11 mouse cellular contexts compared by ENCODE assay signal in genomic region chr12:76676477-76676876, GRCm38 (mm10). TPM values are rescaled to one million over a fixed set of nuclear protein-coding genes. Genes with fewer than 3 reads are reported as not detected.
DNase-seq lines count a peak whose midpoint lies in the region; ATAC-seq and TF ChIP-seq lines count a peak whose summit lies in the region.
"Had no signal": no experiment of that assay in that cellular context is flagged by ENCODE, and none has a peak within 500 bp of the region (broad histone marks: within the 10 kb centered on the region; RNA-seq: fewer than 3 reads in every experiment).

No protein-coding gene starts in this region.

- H3K4me2 ChIP-seq in heart, embryonic 12.5 days = peak overlapping the region; percentile 40
- H3K4me2 ChIP-seq in midbrain, postnatal 0 days (ENCODE audit: low read depth, low read length, poor library complexity, severe bottlenecking) = no peak overlapping the region
- peak overlapping the region; percentile 60 for H3K4me2 ChIP-seq in liver, postnatal 0 days (ENCODE audit: low read depth, low read length)

- no peak for DNase-seq in heart, postnatal 36 days
- no peak for DNase-seq in midbrain, embryonic 10.5 days (ENCODE audit: low spot score)
- DNase-seq in midbrain, postnatal 0 days (ENCODE audit: low spot score) = no peak
- peak; percentile 20 for DNase-seq in heart, postnatal 4 days
- DNase-seq in liver, postnatal 0 days = peak; percentile 28
- DNase-seq in spleen, postnatal 4 days (ENCODE audit: low spot score in 2 of 2) = no peak
- no peak for DNase-seq in thymus, postnatal 4 days
- DNase-seq: adrenal gland, postnatal 36 days; gastrocnemius, postnatal 14 days; layer of hippocampus, adult 9-11 months had no signal

- no peaks in the 10 kb centered on the region for H3K9me3 ChIP-seq in heart, embryonic 12.5 days (replicated peaks)
- H3K9me3 ChIP-seq in midbrain, embryonic 10.5 days (replicated peaks) = no peaks in the 10 kb centered on the region
- no peaks in the 10 kb centered on the region for H3K9me3 ChIP-seq in midbrain, postnatal 0 days (ENCODE audit: low read length)
- no peaks in the 10 kb centered on the region for H3K9me3 ChIP-seq in liver, postnatal 0 days (ENCODE audit: low read length)

- no peak for TF ChIP-seq EP300 in liver, postnatal 0 days (IDR thresholded peaks at IDR 0.05; ENCODE audit: low read depth)

- H3K4me3 ChIP-seq in heart, embryonic 12.5 days = no peak overlapping the region
- H3K4me3 ChIP-seq in midbrain, embryonic 10.5 days = no peak overlapping the region
- H3K4me3 ChIP-seq in midbrain, postnatal 0 days (ENCODE audit: low read depth, low read length) = no peak overlapping the region
- H3K4me3 ChIP-seq in liver, postnatal 0 days (ENCODE audit: low read depth, low read length) = no peak overlapping the region

- peaks cover 55% of the 10 kb centered on the region for H3K4me1 ChIP-seq in heart, embryonic 12.5 days (replicated peaks)
- H3K4me1 ChIP-seq in midbrain, embryonic 10.5 days = peaks cover 27% of the 10 kb centered on the region
- H3K4me1 ChIP-seq in midbrain, postnatal 0 days (ENCODE audit: insufficient read depth, low read length) = 0 out of 2 replicates have a peak, but pooled peaks cover 3% of the 10 kb centered on the region
- H3K4me1 ChIP-seq in liver, postnatal 0 days (ENCODE audit: insufficient read depth) = peaks cover 51% of the 10 kb centered on the region

- WGBS in heart, embryonic 12.5 days = 74% methylated on average over 22 of the region's 22 CpGs
- WGBS in midbrain, embryonic 10.5 days = 91% methylated on average over 22 of the region's 22 CpGs
- WGBS in midbrain, postnatal 0 days = 91% methylated on average over 22 of the region's 22 CpGs
- 59% methylated on average over 22 of the region's 22 CpGs for WGBS in liver, postnatal 0 days (ENCODE audit: insufficient replicate concordance)

- no peaks in the 10 kb centered on the region for H3K27me3 ChIP-seq in heart, embryonic 12.5 days (replicated peaks)
- H3K27me3 ChIP-seq in midbrain, embryonic 10.5 days (ENCODE audit: low read depth, poor library complexity, severe bottlenecking) = no peaks in the 10 kb centered on the region
- H3K27me3 ChIP-seq in midbrain, postnatal 0 days (ENCODE audit: insufficient read depth, low read length) = no peaks in the 10 kb centered on the region
- no peaks in the 10 kb centered on the region for H3K27me3 ChIP-seq in liver, postnatal 0 days (ENCODE audit: insufficient read depth, low read length)

- H3K27ac ChIP-seq in heart, embryonic 12.5 days (ENCODE audit: poor library complexity, severe bottlenecking) = peak overlapping the region; percentile 23
- H3K27ac ChIP-seq in midbrain, embryonic 10.5 days (replicated peaks) = peak overlapping the region; percentile 50; the same call in 1 of the 2 replicates
- no peak overlapping the region for H3K27ac ChIP-seq in midbrain, postnatal 0 days (ENCODE audit: low read depth, low read length)
- H3K27ac ChIP-seq in liver, postnatal 0 days (ENCODE audit: low read depth) = peak overlapping the region; percentile 95; the same call in 1 of the 2 replicates

- H3K9ac ChIP-seq in heart, embryonic 12.5 days = no peak overlapping the region
- H3K9ac ChIP-seq in midbrain, postnatal 0 days (replicated peaks; ENCODE audit: low read length, poor library complexity, severe bottlenecking) = no peak overlapping the region
- H3K9ac ChIP-seq in liver, postnatal 0 days (replicated peaks) = peak overlapping the region; percentile 30

- no peaks in the 10 kb centered on the region for H3K36me3 ChIP-seq in heart, embryonic 12.5 days
- no peaks in the 10 kb centered on the region for H3K36me3 ChIP-seq in midbrain, embryonic 10.5 days
- H3K36me3 ChIP-seq in midbrain, postnatal 0 days (ENCODE audit: insufficient read depth, low read length) = no peaks in the 10 kb centered on the region
- 0 out of 2 replicates have a peak, but pooled peaks cover 2% of the 10 kb centered on the region for H3K36me3 ChIP-seq in liver, postnatal 0 days (replicated peaks; ENCODE audit: insufficient read depth, low read length)

- no peak for TF ChIP-seq CTCF in midbrain, postnatal 0 days (IDR thresholded peaks at IDR 0.05)
- no peak for TF ChIP-seq CTCF in liver, postnatal 0 days (IDR thresholded peaks at IDR 0.05; ENCODE audit: low read depth)

- ATAC-seq in heart, embryonic 12.5 days (ENCODE audit: insufficient number of reproducible peaks, low FRiP score) = no peak
- ATAC-seq in midbrain, postnatal 0 days (ENCODE audit: low FRiP score) = no peak
- no peak for ATAC-seq in liver, postnatal 0 days

- intact Hi-C loops in heart, postnatal 36 days (cut with DNase I) = no loop called here

RNA-seq across cellular contexts. Expression of gene Sptb, which starts 33.9 kb away (rescaled TPM):
- polyA plus RNA-seq in heart, embryonic 12.5 days (2016; fragmentation: Nextera tagmentation; extraction: Ambion mirVana) = 13.4 and 13.5 TPM in 2 replicates
- total RNA-seq in heart, postnatal 36 days (2021) = 10 to 100 TPM; 88.4 to 94.2 TPM
- 3.7 and 3.8 TPM in 2 replicates for polyA plus RNA-seq in midbrain, embryonic 10.5 days (2016; fragmentation: Nextera tagmentation; extraction: Ambion mirVana)
- 31.1 and 32.8 TPM in 2 replicates for total RNA-seq in midbrain, postnatal 0 days (2014; rRNA removed)
- 4.3 and 4.8 TPM in 2 replicates for polyA plus RNA-seq in midbrain, postnatal 0 days (2015; fragmentation: Nextera tagmentation; extraction: Ambion mirVana)
- 10 to 100 TPM; 62.2 to 62.6 TPM for total RNA-seq in heart, postnatal 4 days (2021)
- polyA plus RNA-seq in liver, postnatal 0 days (2015; fragmentation: Nextera tagmentation; extraction: Ambion mirVana) = 11.9 and 14.8 TPM in 2 replicates

Comparison
In these comparisons a context has a peak if more than half of its experiments do, and no peak if none do; other contexts are left out.
1. DNase-seq: peak in heart, postnatal 4 days (single experiment) and liver, postnatal 0 days (single experiment); none in heart, postnatal 36 days (0 of 2), midbrain, embryonic 10.5 days (single experiment), midbrain, postnatal 0 days (single experiment), spleen, postnatal 4 days (0 of 2) and thymus, postnatal 4 days (single experiment).